ENCODE assay signal across 8 mouse cellular contexts in genomic region chrX:101639306-101639705, GRCm38 (mm10). TPM values are rescaled to one million over a fixed set of nuclear protein-coding genes. Genes with fewer than 3 reads are reported as not detected.
A peak's percentile ranks its signal among the peaks of the same experiment; 100 is the strongest.
DNase-seq lines count a peak whose midpoint lies in the region; ATAC-seq and TF ChIP-seq lines count a peak whose summit lies in the region.

No protein-coding gene starts in this region.

- H3K27me3 ChIP-seq in forebrain, embryonic 14.5 days (replicated peaks; ENCODE audit: control insufficient read depth, insufficient read depth, low read length), result 0 out of 2 replicates have a peak, but pooled peaks cover 2% of the 10 kb centered on the region
- peaks cover 35% of the 10 kb centered on the region for H3K27me3 ChIP-seq in limb, embryonic 13.5 days

- peak overlapping the region; percentile 37; the same call in 1 of the 2 replicates for H3K9ac ChIP-seq in forebrain, embryonic 14.5 days (ENCODE audit: low read length)
- no peak overlapping the region for H3K9ac ChIP-seq in limb, embryonic 13.5 days

- no peak for TF ChIP-seq POLR2A in lung, adult 2 months (IDR thresholded peaks at IDR 0.05; ENCODE audit: borderline replicate concordance, extremely low read depth, low read depth, low read length)
- no peak for TF ChIP-seq POLR2A in bone marrow, adult 2 months (IDR thresholded peaks at IDR 0.05; ENCODE audit: borderline replicate concordance, control insufficient read depth, low read depth, low read length)

- 0 out of 2 replicates have a peak, but pooled peaks cover 2% of the 10 kb centered on the region for H3K4me1 ChIP-seq in lung, adult 2 months (ENCODE audit: control insufficient read depth, insufficient read depth, low read length)
- H3K4me1 ChIP-seq in bone marrow, adult 2 months (ENCODE audit: control insufficient read depth, insufficient read depth, low read length), result no peaks in the 10 kb centered on the region; the same call in 1 of the 2 replicates
- H3K4me1 ChIP-seq in forebrain, embryonic 14.5 days (ENCODE audit: control insufficient read depth, insufficient read depth, low read length), result no peaks in the 10 kb centered on the region
- H3K4me1 ChIP-seq in limb, embryonic 13.5 days, result 0 out of 2 replicates have a peak, but pooled peaks cover 4% of the 10 kb centered on the region

- 25% methylated on average over 13 of the region's 13 CpGs for WGBS in lung, adult 2 months
- 17% methylated on average over 13 of the region's 13 CpGs for WGBS in bone marrow, adult 2 months
- WGBS in forebrain, embryonic 14.5 days, result 29% methylated on average over 13 of the region's 13 CpGs
- 18% methylated on average over 13 of the region's 13 CpGs for WGBS in limb, embryonic 13.5 days

- peak overlapping the region; percentile 46 for H3K4me2 ChIP-seq in forebrain, embryonic 14.5 days (ENCODE audit: low read length)
- peak overlapping the region; percentile 60 for H3K4me2 ChIP-seq in limb, embryonic 13.5 days (replicated peaks)

- no peaks in the 10 kb centered on the region for H3K9me3 ChIP-seq in forebrain, embryonic 14.5 days (replicated peaks; ENCODE audit: control insufficient read depth, low read length)
- H3K9me3 ChIP-seq in limb, embryonic 13.5 days, result no peaks in the 10 kb centered on the region

- H3K27ac ChIP-seq in bone marrow, adult 2 months (ENCODE audit: control insufficient read depth, insufficient read depth, low read depth, low read length, poor library complexity), result no peak overlapping the region; the same call in 1 of the 2 replicates
- H3K27ac ChIP-seq in forebrain, embryonic 14.5 days (ENCODE audit: low read depth, low read length), result no peak overlapping the region
- H3K27ac ChIP-seq in limb, embryonic 13.5 days, result no peak overlapping the region

- no peak for DNase-seq in lung, adult 2 months
- DNase-seq in lung, postnatal 10 days, result no peak
- DNase-seq in forebrain, embryonic 14.5 days (ENCODE audit: low spot score), result peak; percentile 30
- DNase-seq in spleen, postnatal 36 days (ENCODE audit: low spot score in 2 of 2), result peak; percentile 3 to 8
- no peak for DNase-seq in urinary bladder, postnatal 4 days (ENCODE audit: low spot score in 2 of 2)
- no peak for DNase-seq in adrenal gland, postnatal 10 days

- ATAC-seq in forebrain, embryonic 14.5 days, result no peak
- no peak for ATAC-seq in limb, embryonic 13.5 days (ENCODE audit: low FRiP score, low read depth)

- H3K36me3 ChIP-seq in forebrain, embryonic 14.5 days (ENCODE audit: control insufficient read depth, insufficient read depth, low read length), result no peaks in the 10 kb centered on the region
- peaks cover 3% of the 10 kb centered on the region; the same call in 1 of the 2 replicates for H3K36me3 ChIP-seq in limb, embryonic 13.5 days

- H3K4me3 ChIP-seq in lung, adult 2 months (replicated peaks; ENCODE audit: extremely low read depth, low read depth, low read length), result peak overlapping the region; percentile 46
- H3K4me3 ChIP-seq in bone marrow, adult 2 months (replicated peaks; ENCODE audit: control insufficient read depth, low read depth, low read length), result peak overlapping the region; percentile 31
- H3K4me3 ChIP-seq in forebrain, embryonic 14.5 days (ENCODE audit: low read depth, low read length), result peak overlapping the region; percentile 61
- peak overlapping the region; percentile 68 for H3K4me3 ChIP-seq in limb, embryonic 13.5 days

- no peak for TF ChIP-seq CTCF in lung, adult 2 months (IDR thresholded peaks at IDR 0.05; ENCODE audit: insufficient read depth, low read length)
- no peak for TF ChIP-seq CTCF in bone marrow, adult 2 months (IDR thresholded peaks at IDR 0.05; ENCODE audit: control insufficient read depth, insufficient read depth, low read length)

RNA-seq across cellular contexts. Expression of gene Ogt, which starts 0.6 kb away (rescaled TPM):
- polyA plus RNA-seq in lung, adult 2 months (2012; rRNA removed), result 59.0 and 107 TPM in 2 replicates
- 73.2 and 107 TPM in 2 replicates for polyA plus RNA-seq in bone marrow, adult 2 months (2011; ENCODE audit: insufficient read depth, insufficient read length, low replicate concordance, missing spikeins)
- 204 and 254 TPM in 2 replicates for polyA plus RNA-seq in forebrain, embryonic 14.5 days (2014; fragmentation: Nextera tagmentation; extraction: Ambion mirVana)
- polyA plus RNA-seq in limb, embryonic 13.5 days (2015; fragmentation: Nextera tagmentation; extraction: Ambion mirVana), result 162 and 180 TPM in 2 replicates
- total RNA-seq in adrenal gland, postnatal 10 days (2021), result 100 to 1,000 TPM in 1 of 2 experiments, 10 to 100 TPM in 1; 98.3 to 196 TPM

Comparison
In these comparisons a context has a peak if more than half of its experiments do, and no peak if none do; other contexts are left out.
1. DNase-seq: peak in forebrain, embryonic 14.5 days (single experiment) and spleen, postnatal 36 days (2 of 2); none in lung, adult 2 months (single experiment), lung, postnatal 10 days (single experiment), urinary bladder, postnatal 4 days (0 of 2) and adrenal gland, postnatal 10 days (single experiment).
2. Peak in every context shown above with its lines, with median percentiles within 50 percentile points of each other: H3K4me3 ChIP-seq.